Mouse (Mus musculus): ENCODE data around the gene Arl6ip5.

Arl6ip5 gene

GRCm38 (mm10) chr6:97210191-97210961 lies at the start of gene Arl6ip5:
Arl6ip5 (plus strand) TSS chr6:97210689.
- in situ Hi-C loops (cut with MboI, MseI), result no loop called here

GRCm38 (mm10) chr6:97175716-97176115 lies 34.8 kb upstream of the Arl6ip5 start:
- in situ Hi-C loops (cut with MboI, MseI), result no loop called here

- in situ Hi-C loops (cut with MboI, MseI), result no loop called here
Measured at GRCm38 (mm10) chr6:97178491-97179366, 31.8 kb upstream of the Arl6ip5 start, which contains the start of gene Tmf1. Tmf1 (minus strand) TSS chr6:97179122.

- in situ Hi-C loops (cut with MboI, MseI), result no loop called here
Measured at GRCm38 (mm10) chr6:97179367-97179828, 31.1 kb upstream of the Arl6ip5 start.

- in situ Hi-C loops (cut with MboI, MseI), result no loop called here
Measured at GRCm38 (mm10) chr6:97200437-97200836, 10.1 kb upstream of the Arl6ip5 start.

GRCm38 (mm10) chr6:97202477-97202876 lies 8.0 kb upstream of the Arl6ip5 start:
- in situ Hi-C loops (cut with MboI, MseI), result no loop called here

- in situ Hi-C loops (cut with MboI, MseI), result no loop called here
Measured at GRCm38 (mm10) chr6:97204252-97204869, 6.1 kb upstream of the Arl6ip5 start.

- in situ Hi-C loops (cut with MboI, MseI), result no loop called here
Measured at GRCm38 (mm10) chr6:97204952-97205351, 5.5 kb upstream of the Arl6ip5 start.

- in situ Hi-C loops (cut with MboI, MseI), result no loop called here
Measured at GRCm38 (mm10) chr6:97205439-97205885, 5.0 kb upstream of the Arl6ip5 start, which contains the start of gene Uba3. Uba3 (minus strand) TSS chr6:97205647.

GRCm38 (mm10) chr6:97207085-97207484 lies 3.4 kb upstream of the Arl6ip5 start:
- in situ Hi-C loops (cut with MboI, MseI), result no loop called here

- in situ Hi-C loops (cut with MboI, MseI), result no loop called here
Measured at GRCm38 (mm10) chr6:97208406-97208805, 2.1 kb upstream of the Arl6ip5 start.

- in situ Hi-C loops (cut with MboI, MseI), result no loop called here
Measured at GRCm38 (mm10) chr6:97209201-97209600, 1.3 kb upstream of the Arl6ip5 start.

- in situ Hi-C loops (cut with MboI, MseI), result no loop called here
Measured at GRCm38 (mm10) chr6:97209751-97210150, 738 bp upstream of the Arl6ip5 start.

- in situ Hi-C loops (cut with MboI, MseI), result no loop called here
Measured at GRCm38 (mm10) chr6:97210962-97211601, 593 bp downstream of the Arl6ip5 start.

GRCm38 (mm10) chr6:97211981-97212380 lies 1.5 kb downstream of the Arl6ip5 start:
- in situ Hi-C loops (cut with MboI, MseI), result no loop called here

- in situ Hi-C loops (cut with MboI, MseI), result loop anchor here (5.0 kb wide), 1 partner anchor 96 kb away; no protein-coding TSS in a partner anchor
Measured at GRCm38 (mm10) chr6:97216154-97216821, 5.8 kb downstream of the Arl6ip5 start.

GRCm38 (mm10) chr6:97220672-97221071 lies 10.2 kb downstream of the Arl6ip5 start:
- in situ Hi-C loops (cut with MboI, MseI), result no loop called here

GRCm38 (mm10) chr6:97221205-97222025 lies 10.9 kb downstream of the Arl6ip5 start:
- in situ Hi-C loops (cut with MboI, MseI), result no loop called here

GRCm38 (mm10) chr6:97222321-97222720 lies 11.8 kb downstream of the Arl6ip5 start:
- in situ Hi-C loops (cut with MboI, MseI), result no loop called here
